1 mouse cellular context compared by ENCODE assay signal in genomic region chr9:57564609-57565008, GRCm38 (mm10).
TF ChIP-seq lines count a peak whose summit lies in the region.

No protein-coding gene starts in this region.

TF ChIP-seq in CH12.LX, 34 proteins besides CTCF, POLR2A, EP300 and RAD21:
- TF ChIP-seq ZKSCAN1 (IDR thresholded peaks at IDR 0.05; ENCODE audit: borderline replicate concordance, low read depth, low read length) (no peak), MAFK (IDR thresholded peaks at IDR 0.05; ENCODE audit: insufficient replicate concordance, low read length) (0 out of 2 replicates have a peak, but pooled peaks have one; percentile 57), ZNF384 (IDR thresholded peaks at IDR 0.05; ENCODE audit: low read depth, low read length) (peak; percentile 68)
